Mouse (Mus musculus) liver, adult 2 months (tissue): ENCODE results near the gene Fbxl13. TPM values are rescaled to one million over a fixed set of nuclear protein-coding genes. Genes with fewer than 3 reads are reported as not detected.

Experiments
- DNase-seq: peaks from one replicate; pipeline ENCODE4 v3.0.0-alpha.2; 2011; ENCODE audit warnings: low read depth, low spot score; ENCODE audit errors: extremely low read depth
- H3K27ac ChIP-seq: fragments of 200-500 bp; replicated peaks from 2 replicates; pipeline ENCODE4 v1.5.1; 2012; ENCODE audit warnings: low read depth, mild to moderate bottlenecking, control low read depth, inconsistent platforms, low read length; ENCODE audit not compliant: insufficient read depth
- H3K27me3 ChIP-seq: fragments of 200-500 bp; 2 replicates; pipeline ENCODE4 v1.6.1; 2012; ENCODE audit warnings: mild to moderate bottlenecking, moderate library complexity, low read length, inconsistent platforms; ENCODE audit not compliant: control insufficient read depth, insufficient read depth
- H3K36me3 ChIP-seq: fragments of 200-500 bp; 2 replicates; pipeline ENCODE4 v1.6.1; 2012; ENCODE audit warnings: low read length, inconsistent platforms; ENCODE audit not compliant: control insufficient read depth, insufficient read depth
- H3K4me1 ChIP-seq: fragments of 200-500 bp; 2 replicates; pipeline ENCODE4 v1.6.1; 2011; ENCODE audit warnings: low read length; ENCODE audit not compliant: control insufficient read depth, insufficient read depth
- H3K4me3 ChIP-seq: fragments of 200-500 bp; 2 replicates; pipeline ENCODE4 v1.5.1; 2011; ENCODE audit warnings: low read depth, mild to moderate bottlenecking, control low read depth, low read length, moderate library complexity; ENCODE audit not compliant: insufficient read depth
- H3K79me2 ChIP-seq: fragments of 200-500 bp; 2 replicates; pipeline ENCODE4 v1.6.1; 2012; ENCODE audit warnings: inconsistent platforms, mild to moderate bottlenecking, low read length, moderate library complexity; ENCODE audit not compliant: control insufficient read depth, insufficient read depth
- H3K9ac ChIP-seq: fragments of 200-500 bp; 2 replicates; pipeline ENCODE4 v1.6.1; 2012; ENCODE audit warnings: low read depth, mild to moderate bottlenecking, control low read depth, inconsistent platforms, low read length
- CTCF ChIP-seq: fragments of 200-500 bp; IDR thresholded peaks from 2 replicates; pipeline ENCODE4 v1.5.1; 2011; ENCODE audit warnings: low read depth, low read length, control low read depth
- POLR2A ChIP-seq: fragments of 200-500 bp; IDR thresholded peaks from 2 replicates; pipeline ENCODE4 v1.6.1; 2011; ENCODE audit warnings: low read length, control low read depth; ENCODE audit not compliant: insufficient read depth; ENCODE audit errors: extremely low read depth
- WGBS: fragments of 180-500 bp; shearing (Covaris S2); methylation state at CpG from one replicate; pipeline ENCODE4 v1.1.7; 2018; 5-methylcytosine and 5-hydroxymethylcytosine counted together
- polyA plus RNA-seq: library from polyadenylated mRNA; depleted of rRNA; stranded (reverse); fragments of >200 nt; gene quantifications from 2 replicates; pipeline ENCODE4 v1.2.3, GENCODE M21; 2012
- total RNA-seq: library from RNA; depleted of rRNA; stranded (reverse); fragments of >200 nt; gene quantifications from 2 replicates; pipeline ENCODE4 v1.2.3, GENCODE M21; 2014

Gene Fbxl13
- total and polyA plus RNA-seq, 2 experiments: under 0.01 TPM; not detected in 1

GRCm38 (mm10) chr5:21593201-21593709, 52.2 kb downstream of the Fbxl13 start:
- H3K27me3 ChIP-seq: no peaks in the 10 kb centered on the region
- WGBS: 91% methylated on average over 9 of the region's 9 CpGs

DNA sequence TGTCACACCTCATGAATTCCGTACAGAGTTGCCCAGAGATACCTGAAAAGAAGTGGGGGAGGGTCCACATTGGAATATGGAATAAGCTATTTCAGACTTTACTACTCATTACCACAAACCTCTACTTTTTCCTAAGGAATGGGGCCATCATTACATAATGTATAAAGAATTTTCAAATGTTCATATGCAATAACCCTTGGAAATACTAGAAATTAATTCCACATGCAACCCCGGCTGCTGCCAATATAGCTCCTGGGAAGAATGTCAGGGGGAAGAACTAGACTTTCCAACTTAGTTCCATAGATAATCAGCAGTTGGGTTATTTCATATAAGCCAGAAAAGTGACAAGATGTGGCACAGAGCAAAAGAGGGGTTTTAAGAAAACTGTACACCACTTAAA, 53.3 kb downstream of the Fbxl13 start:
- H3K27me3 ChIP-seq: no peaks in the 10 kb centered on the region
- no peaks in the 10 kb centered on the region for H3K36me3 ChIP-seq
- H3K79me2 ChIP-seq: no peaks in the 10 kb centered on the region
- no peak overlapping the region for H3K9ac ChIP-seq
- TF ChIP-seq CTCF (no peak), POLR2A (no peak)
- no peaks in the 10 kb centered on the region for H3K4me1 ChIP-seq
- H3K27ac ChIP-seq: no peak overlapping the region
- DNase-seq: no peak
- WGBS: 83% methylated on average over 2 of the region's 2 CpGs
- H3K4me3 ChIP-seq: no peak overlapping the region

More at GRCm38 (mm10) chr5:21593201-21593709, 52.2 kb downstream of the Fbxl13 start:
- H3K9ac ChIP-seq: no peak overlapping the region
- no peaks in the 10 kb centered on the region for H3K4me1 ChIP-seq
- H3K27ac ChIP-seq: no peak overlapping the region
- DNase-seq: no peak
- TF ChIP-seq POLR2A: no peak
- TF ChIP-seq CTCF: no peak
- no peak overlapping the region for H3K4me3 ChIP-seq
- no peaks in the 10 kb centered on the region for H3K79me2 ChIP-seq
- no peaks in the 10 kb centered on the region for H3K36me3 ChIP-seq

DNA sequence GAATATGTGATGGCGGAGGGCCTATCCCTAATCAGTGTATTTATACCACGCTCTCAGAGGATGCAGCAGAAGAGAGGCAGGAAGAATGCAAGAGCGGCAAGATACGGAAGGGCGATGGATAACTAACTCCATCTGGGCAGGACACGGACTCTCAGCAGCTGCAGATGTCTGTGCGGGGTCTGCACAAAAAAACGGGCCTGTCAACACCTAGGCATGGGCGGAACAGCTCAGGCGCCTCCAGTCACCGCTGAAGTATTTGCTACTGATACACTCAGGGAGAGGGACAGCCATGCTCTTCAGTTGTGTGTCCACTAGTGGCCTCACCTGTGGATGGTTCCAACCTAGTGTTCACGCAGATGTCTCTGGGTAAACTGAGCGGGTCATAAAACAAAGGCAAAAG, 57.2 kb downstream of the Fbxl13 start:
- no peak for TF ChIP-seq CTCF
- TF ChIP-seq POLR2A: no peak
- 90% methylated on average over 13 of the region's 13 CpGs for WGBS
- no peak overlapping the region for H3K9ac ChIP-seq
- H3K27ac ChIP-seq: no peak overlapping the region
- no peaks in the 10 kb centered on the region for H3K27me3 ChIP-seq
- no peaks in the 10 kb centered on the region for H3K36me3 ChIP-seq
- DNase-seq: no peak
- no peak overlapping the region for H3K4me3 ChIP-seq
- H3K4me1 ChIP-seq: no peaks in the 10 kb centered on the region
- H3K79me2 ChIP-seq: no peaks in the 10 kb centered on the region

- TF ChIP-seq CTCF: no peak
- TF ChIP-seq POLR2A: no peak
- Histone ChIP-seq H3K79me2 (no peaks in the 10 kb centered on the region), H3K36me3 (no peaks in the 10 kb centered on the region), H3K4me3 (no peak overlapping the region), H3K9ac (no peak overlapping the region), H3K27me3 (no peaks in the 10 kb centered on the region), H3K27ac (no peak overlapping the region), H3K4me1 (no peaks in the 10 kb centered on the region)
- no peak for DNase-seq
- 73% methylated on average over 7 of the region's 7 CpGs for WGBS
These were observed 57.8 kb downstream of the Fbxl13 start for GRCm38 (mm10) chr5:21587683-21588082.

- no peak overlapping the region for H3K27ac ChIP-seq
- H3K79me2 ChIP-seq: no peaks in the 10 kb centered on the region
- TF ChIP-seq CTCF (peak; percentile 79), POLR2A (no peak)
- H3K4me3 ChIP-seq: no peak overlapping the region
- no peaks in the 10 kb centered on the region for H3K4me1 ChIP-seq
- no peaks in the 10 kb centered on the region for H3K27me3 ChIP-seq
- no peaks in the 10 kb centered on the region for H3K36me3 ChIP-seq
- 50% methylated on average over 6 of the region's 6 CpGs for WGBS
- peak; percentile 5 for DNase-seq
- H3K9ac ChIP-seq: no peak overlapping the region
These were observed 58.7 kb downstream of the Fbxl13 start for GRCm38 (mm10) chr5:21586763-21587162.

DNA sequence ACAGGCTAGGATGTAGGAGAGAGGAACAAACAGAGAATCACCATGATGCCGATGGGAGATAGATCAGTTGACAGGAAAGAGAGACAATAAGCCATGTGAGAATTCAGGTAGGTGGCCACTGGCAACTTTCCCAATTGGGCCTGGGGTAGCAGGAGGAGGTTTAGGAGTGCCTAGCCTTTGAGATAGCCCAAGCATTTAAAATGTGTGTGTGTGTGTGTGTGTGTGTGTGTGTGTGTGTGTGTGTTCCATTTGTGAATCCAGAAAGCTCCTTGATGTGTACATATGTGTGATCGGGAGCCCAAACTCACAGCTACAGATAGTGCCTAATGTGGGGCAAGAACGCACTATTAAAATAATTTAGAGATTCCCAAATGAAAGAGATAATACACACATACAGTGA, 67.3 kb downstream of the Fbxl13 start:
- Histone ChIP-seq H3K79me2 (no peaks in the 10 kb centered on the region), H3K4me1 (no peaks in the 10 kb centered on the region), H3K27me3 (no peaks in the 10 kb centered on the region), H3K9ac (no peak overlapping the region), H3K36me3 (no peaks in the 10 kb centered on the region), H3K4me3 (no peak overlapping the region), H3K27ac (no peak overlapping the region)
- TF ChIP-seq POLR2A (no peak), CTCF (no peak)
- 87% methylated on average over 3 of the region's 3 CpGs for WGBS
- no peak for DNase-seq
